Comparison of ENCODE assay signal across 27 mouse cellular contexts in the genomic region with DNA sequence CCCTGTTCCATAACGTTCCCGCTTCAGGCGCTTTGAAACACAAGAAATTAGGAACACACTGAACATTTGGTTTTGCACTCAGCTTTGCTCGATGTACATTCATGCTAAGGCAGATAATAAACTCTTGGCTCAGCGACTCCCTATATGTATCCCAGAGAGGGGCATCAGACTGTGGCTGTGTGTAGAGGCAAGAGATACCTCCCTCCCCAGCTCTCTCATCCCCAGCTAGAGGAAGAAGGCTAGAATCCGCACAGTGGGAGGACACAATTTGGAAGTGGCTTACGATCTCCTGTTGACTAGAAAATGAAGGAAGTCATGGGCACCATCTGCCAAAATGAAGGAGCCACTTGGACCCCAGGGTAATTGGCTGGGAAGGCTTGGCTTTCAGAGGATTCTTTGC.
DNase-seq lines count a peak whose midpoint lies in the region; ATAC-seq and TF ChIP-seq lines count a peak whose summit lies in the region.
"Had no signal": no experiment of that assay in that cellular context is flagged by ENCODE, and none has a peak within 500 bp of the region (broad histone marks: within the 10 kb centered on the region; RNA-seq: fewer than 3 reads in every experiment).

No protein-coding gene starts in this region.

- no peaks in the 10 kb centered on the region for H3K9me3 ChIP-seq in hindbrain, embryonic 16.5 days (ENCODE audit: control insufficient read depth, low read length)
- H3K9me3 ChIP-seq in hindbrain, postnatal 0 days (ENCODE audit: low read length): no peaks in the 10 kb centered on the region
- no peaks in the 10 kb centered on the region for H3K9me3 ChIP-seq in midbrain, embryonic 11.5 days (ENCODE audit: control insufficient read depth, low read length)
- no peaks in the 10 kb centered on the region for H3K9me3 ChIP-seq in midbrain, embryonic 15.5 days
- H3K9me3 ChIP-seq in limb, embryonic 14.5 days (ENCODE audit: control insufficient read depth, low read length): no peaks in the 10 kb centered on the region
- H3K9me3 ChIP-seq: embryonic facial prominence, embryonic 13.5 days; forebrain, embryonic 10.5 days; forebrain, embryonic 13.5 days; G1E; heart, embryonic 10.5 days; heart, embryonic 13.5 days had no signal

- no peak overlapping the region for H3K4me2 ChIP-seq in hindbrain, embryonic 16.5 days (ENCODE audit: low read length)
- no peak overlapping the region for H3K4me2 ChIP-seq in hindbrain, postnatal 0 days (ENCODE audit: low read depth, low read length)
- H3K4me2 ChIP-seq in midbrain, embryonic 11.5 days: no peak overlapping the region
- no peak overlapping the region for H3K4me2 ChIP-seq in midbrain, embryonic 15.5 days
- 0 out of 2 replicates have a peak overlapping the region, but pooled peaks have one; percentile 11 for H3K4me2 ChIP-seq in limb, embryonic 14.5 days (replicated peaks; ENCODE audit: low read depth, low read length, severe bottlenecking)
- H3K4me2 ChIP-seq: embryonic facial prominence, embryonic 13.5 days; forebrain, embryonic 13.5 days; heart, embryonic 13.5 days had no signal

- no peaks in the 10 kb centered on the region for H3K36me3 ChIP-seq in hindbrain, embryonic 16.5 days (ENCODE audit: control insufficient read depth, insufficient read depth, low read length)
- no peaks in the 10 kb centered on the region for H3K36me3 ChIP-seq in hindbrain, postnatal 0 days (ENCODE audit: insufficient read depth, low read length)
- no peaks in the 10 kb centered on the region for H3K36me3 ChIP-seq in midbrain, embryonic 11.5 days (ENCODE audit: control insufficient read depth, insufficient read depth, low read length)
- no peaks in the 10 kb centered on the region for H3K36me3 ChIP-seq in midbrain, embryonic 15.5 days (replicated peaks)
- H3K36me3 ChIP-seq in limb, embryonic 14.5 days (ENCODE audit: control insufficient read depth, insufficient read depth, low read length): no peaks in the 10 kb centered on the region
- H3K36me3 ChIP-seq: embryonic facial prominence, embryonic 13.5 days; forebrain, embryonic 10.5 days; G1E; heart, embryonic 10.5 days; heart, embryonic 13.5 days had no signal

- no peak for TF ChIP-seq POLR2A in cerebellum, adult 2 months (IDR thresholded peaks at IDR 0.05; ENCODE audit: borderline replicate concordance, insufficient read depth, low read length)
- TF ChIP-seq POLR2A in limb, embryonic 14.5 days (IDR thresholded peaks at IDR 0.05; ENCODE audit: borderline replicate concordance, extremely low read depth, insufficient read depth, insufficient read length): no peak

- no peaks in the 10 kb centered on the region for H3K4me1 ChIP-seq in cerebellum, adult 2 months (ENCODE audit: control insufficient read depth, insufficient read depth, low read length)
- no peaks in the 10 kb centered on the region for H3K4me1 ChIP-seq in hindbrain, embryonic 16.5 days (ENCODE audit: control insufficient read depth, insufficient read depth, low read depth, low read length)
- H3K4me1 ChIP-seq in hindbrain, postnatal 0 days (ENCODE audit: insufficient read depth, low read length): no peaks in the 10 kb centered on the region
- no peaks in the 10 kb centered on the region for H3K4me1 ChIP-seq in midbrain, embryonic 11.5 days (ENCODE audit: control insufficient read depth, insufficient read depth, low read length)
- no peaks in the 10 kb centered on the region for H3K4me1 ChIP-seq in midbrain, embryonic 15.5 days
- H3K4me1 ChIP-seq in limb, embryonic 14.5 days (ENCODE audit: control insufficient read depth, insufficient read depth, low read length): peaks cover 10% of the 10 kb centered on the region; the same call in 1 of the 2 replicates
- H3K4me1 ChIP-seq: embryonic facial prominence, embryonic 13.5 days; forebrain, embryonic 10.5 days; forebrain, embryonic 13.5 days; heart, embryonic 10.5 days; heart, embryonic 13.5 days had no signal

- H3K4me3 ChIP-seq in cerebellum, adult 2 months (replicated peaks; ENCODE audit: insufficient read depth, low read depth, low read length): no peak overlapping the region
- H3K4me3 ChIP-seq in hindbrain, embryonic 16.5 days (ENCODE audit: low read length): no peak overlapping the region
- H3K4me3 ChIP-seq in hindbrain, postnatal 0 days (ENCODE audit: low read length): no peak overlapping the region
- no peak overlapping the region for H3K4me3 ChIP-seq in midbrain, embryonic 11.5 days (ENCODE audit: low read depth, low read length)
- H3K4me3 ChIP-seq in midbrain, embryonic 15.5 days: no peak overlapping the region
- no peak overlapping the region for H3K4me3 ChIP-seq in limb, embryonic 14.5 days (replicated peaks; ENCODE audit: low read length)
- H3K4me3 ChIP-seq: embryonic facial prominence, embryonic 13.5 days; forebrain, embryonic 10.5 days; forebrain, embryonic 13.5 days; heart, adult 2 months; heart, embryonic 10.5 days; heart, embryonic 13.5 days had no signal

- H3K27ac ChIP-seq in cerebellum, adult 2 months (ENCODE audit: insufficient read depth, low read length): no peak overlapping the region
- no peak overlapping the region for H3K27ac ChIP-seq in hindbrain, embryonic 16.5 days (ENCODE audit: low read depth, low read length)
- no peak overlapping the region for H3K27ac ChIP-seq in hindbrain, postnatal 0 days
- H3K27ac ChIP-seq in midbrain, embryonic 11.5 days (ENCODE audit: low read depth, low read length): no peak overlapping the region
- no peak overlapping the region for H3K27ac ChIP-seq in midbrain, embryonic 15.5 days
- no peak overlapping the region for H3K27ac ChIP-seq in limb, embryonic 14.5 days (replicated peaks; ENCODE audit: low read depth, low read length)
- H3K27ac ChIP-seq: embryonic facial prominence, embryonic 13.5 days; forebrain, embryonic 10.5 days; forebrain, embryonic 13.5 days; heart, adult 2 months; heart, embryonic 10.5 days; heart, embryonic 13.5 days had no signal

- 49% methylated on average over 7 of the region's 7 CpGs for WGBS in cerebellum, adult 2 months
- 78% methylated on average over 7 of the region's 7 CpGs for WGBS in hindbrain, embryonic 16.5 days
- 78% methylated on average over 7 of the region's 7 CpGs for WGBS in hindbrain, postnatal 0 days
- 89% methylated on average over 7 of the region's 7 CpGs for WGBS in midbrain, embryonic 11.5 days
- 89% methylated on average over 7 of the region's 7 CpGs for WGBS in midbrain, embryonic 15.5 days
- WGBS in limb, embryonic 14.5 days: 55% methylated on average over 7 of the region's 7 CpGs

- H3K9ac ChIP-seq in hindbrain, embryonic 16.5 days (ENCODE audit: low read depth, low read length): no peak overlapping the region
- no peak overlapping the region for H3K9ac ChIP-seq in hindbrain, postnatal 0 days (replicated peaks; ENCODE audit: low read length)
- no peak overlapping the region for H3K9ac ChIP-seq in midbrain, embryonic 11.5 days (ENCODE audit: low read length)
- H3K9ac ChIP-seq in midbrain, embryonic 15.5 days: no peak overlapping the region
- H3K9ac ChIP-seq in limb, embryonic 14.5 days (ENCODE audit: low read depth, low read length, severe bottlenecking): no peak overlapping the region
- H3K9ac ChIP-seq: embryonic facial prominence, embryonic 13.5 days; forebrain, embryonic 13.5 days; heart, embryonic 13.5 days had no signal

- 0 out of 2 replicates have a peak, but pooled peaks have one; percentile 30 for ATAC-seq in hindbrain, embryonic 16.5 days
- ATAC-seq in hindbrain, postnatal 0 days: no peak
- no peak for ATAC-seq in midbrain, embryonic 11.5 days (ENCODE audit: low FRiP score)
- no peak for ATAC-seq in midbrain, embryonic 15.5 days (replicated peaks)
- ATAC-seq in limb, embryonic 14.5 days (ENCODE audit: low FRiP score, low read depth): no peak
- ATAC-seq: forebrain, embryonic 13.5 days; forebrain, embryonic 16.5 days; Patski had no signal

- no peak for TF ChIP-seq CTCF in cerebellum, adult 2 months (IDR thresholded peaks at IDR 0.05; ENCODE audit: borderline replicate concordance, insufficient read depth, low read depth, low read length)
- TF ChIP-seq CTCF in hindbrain, postnatal 0 days (IDR thresholded peaks at IDR 0.05; ENCODE audit: low read depth): no peak

- peak; percentile 2 to 23 for DNase-seq in cerebellum, postnatal 14 days
- no peak for DNase-seq in cerebellum, adult 2 months
- DNase-seq in hindbrain, postnatal 0 days (ENCODE audit: low spot score): no peak
- DNase-seq in midbrain, embryonic 11.5 days (ENCODE audit: low spot score, missing footprints): peak; percentile 57
- no peak for DNase-seq in limb, embryonic 14.5 days (ENCODE audit: low spot score)
- DNase-seq in layer of hippocampus, postnatal 25 days (ENCODE audit: extremely low spot score in 1 of 2, low spot score in 1 of 2): no peak
- DNase-seq: adrenal gland, postnatal 10 days; adrenal gland, postnatal 36 days; B cell, adult 2 months; cerebellum, adult 18-20 months; cerebellum, postnatal 25 days; gastrocnemius, postnatal 10 days; gastrocnemius, postnatal 36 days; heart, adult 2 months; heart, postnatal 14 days; heart, postnatal 4 days had no signal

- H3K27me3 ChIP-seq in cerebellum, adult 2 months (ENCODE audit: control insufficient read depth, insufficient read depth, low read length): no peaks in the 10 kb centered on the region
- H3K27me3 ChIP-seq in hindbrain, embryonic 16.5 days (replicated peaks; ENCODE audit: control insufficient read depth, insufficient read depth, low read length): no peaks in the 10 kb centered on the region
- H3K27me3 ChIP-seq in hindbrain, postnatal 0 days (ENCODE audit: insufficient read depth, low read length): no peaks in the 10 kb centered on the region
- no peaks in the 10 kb centered on the region for H3K27me3 ChIP-seq in midbrain, embryonic 11.5 days (ENCODE audit: control insufficient read depth, insufficient read depth, low read length)
- no peaks in the 10 kb centered on the region for H3K27me3 ChIP-seq in midbrain, embryonic 15.5 days (replicated peaks)
- H3K27me3 ChIP-seq in limb, embryonic 14.5 days (ENCODE audit: control insufficient read depth, insufficient read depth, low read length): no peaks in the 10 kb centered on the region
- H3K27me3 ChIP-seq: CH12.LX; embryonic facial prominence, embryonic 13.5 days; forebrain, embryonic 13.5 days; heart, embryonic 13.5 days; Patski had no signal

Comparison
In these comparisons a context has a peak if more than half of its experiments do, and no peak if none do; other contexts are left out.
1. DNase-seq: peak in cerebellum, postnatal 14 days (2 of 2) and midbrain, embryonic 11.5 days (single experiment); none in cerebellum, adult 2 months (0 of 2), hindbrain, postnatal 0 days (single experiment), limb, embryonic 14.5 days (single experiment) and layer of hippocampus, postnatal 25 days (0 of 2).